7 mouse cellular contexts compared by ENCODE assay signal in the genomic region with DNA sequence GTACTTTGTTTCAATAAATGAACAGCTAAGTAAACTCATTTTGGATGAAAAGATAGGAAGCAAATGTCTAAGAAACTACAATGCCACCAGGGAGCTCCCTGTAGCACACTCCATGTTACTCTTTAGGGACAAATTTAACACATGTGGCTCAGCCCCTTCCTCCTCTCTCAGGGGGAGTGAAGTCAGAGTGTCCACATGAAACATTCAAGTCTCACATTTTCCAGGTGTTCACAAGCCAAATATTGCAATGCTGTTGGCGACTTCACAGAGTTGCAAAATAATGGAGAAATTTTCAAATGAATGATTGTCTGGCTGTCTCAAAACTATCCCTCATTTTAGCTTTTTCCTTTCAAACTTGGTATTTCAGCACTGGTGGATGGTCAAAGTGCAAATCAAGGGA.
"Had no signal": no experiment of that assay in that cellular context is flagged by ENCODE, and none has a peak within 500 bp of the region (broad histone marks: within the 10 kb centered on the region; RNA-seq: fewer than 3 reads in every experiment).

No protein-coding gene starts in this region.

- H3K9ac ChIP-seq: limb, embryonic 13.5 days; liver, embryonic 14.5 days; midbrain, embryonic 12.5 days had no signal

- H3K27me3 ChIP-seq: limb, embryonic 13.5 days; midbrain, embryonic 12.5 days had no signal

- H3K36me3 ChIP-seq: limb, embryonic 13.5 days; midbrain, embryonic 12.5 days had no signal

- DNase-seq: kidney, postnatal 14 days; left cerebral cortex, postnatal 4 days; right cerebral cortex, postnatal 14 days; thymus, postnatal 4 days had no signal

- H3K4me3 ChIP-seq: limb, embryonic 13.5 days; midbrain, embryonic 12.5 days had no signal

- H3K27ac ChIP-seq: limb, embryonic 13.5 days; liver, embryonic 14.5 days; midbrain, embryonic 12.5 days had no signal

- H3K4me2 ChIP-seq: limb, embryonic 13.5 days; midbrain, embryonic 12.5 days had no signal

- H3K9me3 ChIP-seq: limb, embryonic 13.5 days; midbrain, embryonic 12.5 days had no signal
